Mouse (Mus musculus) brain, embryonic 14.5 days (tissue): Measurements from ENCODE around the gene Dcun1d4. TPM values are rescaled to one million over a fixed set of nuclear protein-coding genes. Genes with fewer than 3 reads are reported as not detected.

Experiments used
- DNase-seq: peaks from one replicate; pipeline ENCODE4 v3.0.0-alpha.2; 2011; ENCODE audit warnings: low read depth
- CTCF ChIP-seq: fragments of 200-500 bp; IDR thresholded peaks from 2 replicates; pipeline ENCODE4 v1.5.1; 2012; ENCODE audit warnings: inconsistent platforms, mild to moderate bottlenecking, moderate library complexity, borderline replicate concordance; ENCODE audit not compliant: insufficient read depth, insufficient read length; ENCODE audit errors: extremely low read depth
- POLR2A ChIP-seq: fragments of 200-500 bp; IDR thresholded peaks from 2 replicates; pipeline ENCODE4 v1.6.1; 2012; ENCODE audit warnings: mild to moderate bottlenecking, inconsistent platforms, borderline replicate concordance; ENCODE audit not compliant: poor library complexity, insufficient read depth, insufficient read length, severe bottlenecking; ENCODE audit errors: extremely low read depth
- polyA plus RNA-seq: library from polyadenylated mRNA; depleted of rRNA; stranded (reverse); fragments of >200 nt; gene quantifications from 2 replicates; pipeline ENCODE4 v1.2.3, GENCODE M21; 2012; rRNA removed

Gene Dcun1d4
- polyA plus RNA-seq, 1 experiment, result 43.7 TPM

DNA sequence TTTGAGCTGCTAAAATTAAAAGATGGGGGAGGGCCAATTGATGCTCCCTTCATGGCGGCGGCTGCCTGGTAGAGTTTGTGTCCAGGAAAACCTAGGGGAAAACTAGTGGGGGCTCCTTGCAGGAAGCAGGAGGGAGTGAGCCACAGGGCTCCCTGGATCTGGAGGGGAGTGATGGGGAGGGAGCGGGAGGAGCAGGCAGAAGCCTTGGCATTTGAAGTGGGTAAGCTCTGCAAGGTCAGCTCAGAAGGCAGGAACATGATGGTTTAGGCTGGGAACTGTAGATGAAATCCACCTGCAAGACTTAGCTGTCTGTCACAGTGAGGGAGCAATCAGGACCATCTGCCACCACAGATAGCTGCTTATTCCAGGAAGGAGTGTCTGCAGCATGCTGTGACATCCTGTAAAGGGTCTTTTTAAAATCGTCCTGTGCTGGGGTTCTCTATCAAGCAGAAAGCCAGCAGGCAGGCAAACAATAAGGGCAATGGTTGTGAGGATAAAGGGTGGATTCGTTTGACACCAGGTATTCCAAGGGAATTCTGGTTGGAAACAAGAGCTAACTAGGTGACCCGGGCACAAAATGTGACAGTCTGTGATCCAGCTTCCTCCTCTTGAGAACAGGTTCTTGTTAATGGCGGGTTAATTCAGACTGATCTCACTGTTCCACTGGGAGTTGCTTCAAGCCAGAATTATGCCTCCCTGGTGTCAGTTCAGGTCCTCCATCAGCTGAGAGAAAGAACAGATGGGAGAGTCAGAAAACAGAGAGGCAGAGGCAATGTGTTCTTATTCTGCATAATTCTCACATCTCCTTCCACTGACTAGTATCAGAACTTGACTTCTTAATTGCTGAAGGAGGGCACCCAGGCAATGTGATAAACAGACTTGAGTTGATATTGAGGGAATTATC is 104.7 kb downstream of the Dcun1d4 start:
- TF ChIP-seq POLR2A, result no peak
- no peak for TF ChIP-seq CTCF
- DNase-seq, result peak; percentile 85

- TF ChIP-seq CTCF (no peak), POLR2A (no peak)
- no peak for DNase-seq
Observed at GRCm38 (mm10) chr5:73586597-73586996, 105.8 kb downstream of the Dcun1d4 start.

DNA sequence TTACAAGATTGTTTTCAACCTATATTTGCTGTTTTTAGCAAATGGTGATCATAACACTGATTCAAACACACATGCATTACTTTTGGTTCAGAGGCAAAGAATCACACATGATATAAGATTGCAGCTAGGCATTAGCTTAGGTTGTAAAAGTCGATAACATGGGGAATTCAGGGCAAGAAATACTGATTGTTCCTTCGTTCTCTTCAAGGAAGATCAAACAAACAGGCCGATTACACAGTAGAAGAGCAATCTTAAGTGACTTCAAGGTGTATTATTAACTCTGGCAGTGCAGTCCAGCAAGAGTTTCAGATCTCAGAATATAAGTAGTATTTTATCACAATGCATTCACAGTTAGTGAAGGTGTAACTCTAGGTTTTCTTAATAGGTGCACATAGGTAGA is 106.3 kb downstream of the Dcun1d4 start:
- TF ChIP-seq POLR2A, result no peak
- no peak for TF ChIP-seq CTCF
- no peak for DNase-seq

GRCm38 (mm10) chr5:73598943-73599695 is 118.3 kb downstream of the Dcun1d4 start:
- peak; percentile 73 for DNase-seq
- TF ChIP-seq CTCF (no peak), POLR2A (no peak)

- DNase-seq, result no peak
- no peak for TF ChIP-seq CTCF
- no peak for TF ChIP-seq POLR2A
Observed at GRCm38 (mm10) chr5:73599991-73600390, 119.2 kb downstream of the Dcun1d4 start.

DNA sequence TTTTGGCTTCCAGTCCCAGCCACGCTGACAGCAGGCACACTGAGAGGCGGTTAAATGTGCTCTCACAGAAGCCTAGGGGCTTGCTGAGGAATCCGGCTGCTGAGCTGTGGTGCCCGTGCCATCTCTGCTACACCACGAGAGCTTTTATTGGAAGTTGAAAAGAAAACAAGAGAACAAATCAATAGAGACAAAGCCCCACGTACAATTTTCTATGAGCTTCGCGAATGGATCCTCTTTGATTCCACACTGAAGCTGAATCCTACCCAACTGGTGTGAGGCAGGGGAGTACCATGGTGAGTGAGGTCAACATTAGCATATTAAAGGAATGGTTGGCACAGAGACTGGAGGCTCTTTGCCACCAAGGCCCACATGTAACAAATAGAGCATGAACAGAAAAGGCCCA is 120.6 kb downstream of the Dcun1d4 start:
- TF ChIP-seq POLR2A, result no peak
- no peak for TF ChIP-seq CTCF
- DNase-seq, result peak; percentile 71

GRCm38 (mm10) chr5:73602865-73603264 is 122.1 kb downstream of the Dcun1d4 start:
- TF ChIP-seq POLR2A (no peak), CTCF (no peak)
- DNase-seq, result no peak

DNA sequence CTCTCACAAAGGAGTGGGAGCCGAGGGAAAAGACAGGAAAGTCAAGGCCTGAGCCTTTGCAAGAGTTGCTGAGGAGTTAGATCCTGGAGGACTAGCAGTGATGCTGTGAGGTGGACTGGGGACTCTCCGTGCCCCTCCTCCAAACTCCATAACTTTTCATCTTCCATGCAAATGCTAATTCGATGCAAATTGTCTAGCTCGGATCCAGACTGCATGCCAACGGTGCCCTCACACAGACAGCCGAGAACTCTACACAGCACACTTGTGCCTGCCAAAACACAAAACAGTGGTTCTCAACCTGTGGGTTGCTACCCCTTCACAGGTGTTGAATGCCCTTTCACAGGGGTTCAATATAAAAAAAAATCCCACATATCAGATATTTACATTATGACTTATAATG is 123.7 kb downstream of the Dcun1d4 start:
- no peak for TF ChIP-seq CTCF
- no peak for TF ChIP-seq POLR2A
- no peak for DNase-seq

- no peak for DNase-seq
- TF ChIP-seq POLR2A (no peak), CTCF (no peak)
Observed at GRCm38 (mm10) chr5:73604964-73605363, 124.2 kb downstream of the Dcun1d4 start.

Other genes starting within 250 kb of the Dcun1d4 start
- gene Fryl, start 224.4 kb upstream of the Dcun1d4 start, polyA plus RNA-seq, result 43.1 and 69.8 TPM in 2 replicates
- gene Ociad1, start 188.2 kb upstream of the Dcun1d4 start, polyA plus RNA-seq, result 162 and 184 TPM in 2 replicates
- 6.5 and 9.3 TPM in 2 replicates for gene Ociad2, start 140.0 kb upstream of the Dcun1d4 start, polyA plus RNA-seq
- gene Cwh43, start 74.9 kb upstream of the Dcun1d4 start, polyA plus RNA-seq, result 0.08 and 0.25 TPM in 2 replicates
- 0.04 and 0.05 TPM in 2 replicates for gene Lrrc66, start 151.5 kb downstream of the Dcun1d4 start, polyA plus RNA-seq
- gene Sgcb, start 166.8 kb downstream of the Dcun1d4 start, polyA plus RNA-seq, result 18.3 and 20.6 TPM in 2 replicates
- 0.58 and 1.7 TPM in 2 replicates for gene Spata18, start 170.4 kb downstream of the Dcun1d4 start, polyA plus RNA-seq